Mouse (Mus musculus) small intestine, adult 2 months (tissue): ENCODE results near the gene Tnr.

Experiments used
- CTCF ChIP-seq: fragments of 200-500 bp; IDR thresholded peaks from 2 replicates; pipeline ENCODE4 v1.5.1; 2012; ENCODE audit warnings: low read depth, mild to moderate bottlenecking, control low read depth, inconsistent platforms, low read length, moderate library complexity, mixed read lengths; ENCODE audit not compliant: insufficient replicate concordance, insufficient read length; ENCODE audit errors: extremely low read depth
- POLR2A ChIP-seq: fragments of 200-500 bp; IDR thresholded peaks from 2 replicates; pipeline ENCODE4 v1.6.1; 2012; ENCODE audit warnings: low read depth, mild to moderate bottlenecking, control low read depth, inconsistent platforms, low read length, moderate library complexity

DNA sequence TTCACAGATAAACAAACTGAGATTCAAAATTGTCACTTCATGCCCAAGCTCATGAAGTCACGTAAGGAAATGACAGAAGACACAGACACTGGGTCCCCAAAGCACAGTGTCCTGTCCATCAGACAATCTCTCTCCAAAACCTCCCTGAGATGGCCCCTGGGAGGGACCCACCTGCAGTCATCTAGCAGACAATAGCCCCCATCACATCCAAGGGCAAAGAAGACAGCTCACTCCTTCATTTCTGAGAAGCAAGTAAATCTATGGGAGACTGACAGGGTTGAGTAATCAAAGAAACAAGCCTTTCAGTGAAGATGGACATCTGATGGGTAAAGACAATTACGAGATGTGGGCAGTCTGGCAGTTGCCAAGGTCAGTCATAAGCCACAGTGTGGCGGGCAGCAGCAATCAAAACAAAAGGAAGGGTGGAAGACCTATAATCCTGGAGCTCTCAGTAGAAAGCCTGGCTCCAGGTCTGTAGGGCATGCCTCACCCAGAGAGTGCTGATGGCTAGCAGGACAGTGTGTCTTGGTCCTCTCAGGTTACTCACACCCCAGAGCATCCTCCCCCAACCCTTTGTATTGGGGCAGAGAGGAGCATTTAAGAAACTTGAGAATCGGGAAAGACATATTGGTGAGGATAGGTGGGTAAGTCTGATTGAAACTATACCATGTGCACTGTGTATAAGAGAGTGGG, 310.2 kb downstream of the Tnr start:
- TF ChIP-seq POLR2A (no peak), CTCF (no peak)
